Mouse (Mus musculus) liver, embryonic 13.5 days (tissue): ENCODE results near the gene Lmna. TPM values are rescaled to one million over a fixed set of nuclear protein-coding genes. Genes with fewer than 3 reads are reported as not detected.
A peak's percentile ranks its signal among the peaks of the same experiment; 100 is the strongest.

ENCODE experiments used
- ATAC-seq: fragments of 200-750 bp; cut with Nextera tagmentation; 2 replicates; pipeline ENCODE4 v1.8.0; 2017; ENCODE audit warnings: low read depth, mild to moderate bottlenecking, moderate number of reproducible peaks, moderate library complexity
- DNase-seq: peaks from one replicate; pipeline ENCODE4 v3.0.0; 2022
- H3K27ac ChIP-seq: fragments of 300-500 bp; sonication (generic); 2 replicates; pipeline ENCODE4 v1.5.1; 2015; ENCODE audit warnings: moderate library complexity, mild to moderate bottlenecking, inconsistent platforms
- H3K27me3 ChIP-seq: fragments of 300-500 bp; sonication (generic); 2 replicates; pipeline ENCODE4 v1.6.1; 2015; ENCODE audit warnings: mild to moderate bottlenecking, inconsistent platforms
- H3K36me3 ChIP-seq: fragments of 300-500 bp; sonication (generic); 2 replicates; pipeline ENCODE4 v1.6.1; 2015; ENCODE audit warnings: mild to moderate bottlenecking, inconsistent platforms
- H3K4me1 ChIP-seq: fragments of 300-500 bp; sonication (generic); replicated peaks from 2 replicates; pipeline ENCODE4 v1.6.1; 2015; ENCODE audit warnings: inconsistent platforms
- H3K4me2 ChIP-seq: fragments of 300-500 bp; sonication (generic); 2 replicates; pipeline ENCODE4 v1.6.1; 2015; ENCODE audit warnings: inconsistent platforms, mild to moderate bottlenecking, moderate library complexity
- H3K4me3 ChIP-seq: fragments of 300-500 bp; sonication (generic); replicated peaks from 2 replicates; pipeline ENCODE4 v1.5.1; 2015; ENCODE audit warnings: mild to moderate bottlenecking, inconsistent platforms
- H3K9ac ChIP-seq: fragments of 300-500 bp; sonication (generic); 2 replicates; pipeline ENCODE4 v1.6.1; 2015; ENCODE audit warnings: mild to moderate bottlenecking, inconsistent platforms
- H3K9me3 ChIP-seq: fragments of 300-500 bp; sonication (generic); replicated peaks from 2 replicates; pipeline ENCODE4 v1.6.1; 2016; ENCODE audit warnings: inconsistent platforms
- WGBS: fragments of 180-500 bp; shearing (Covaris S2); methylation state at CpG from one replicate; pipeline ENCODE4 v1.1.7; 2015; ENCODE audit not compliant: insufficient replicate concordance; 5-methylcytosine and 5-hydroxymethylcytosine counted together
- polyA plus RNA-seq: library from polyadenylated mRNA; unstranded; fragments of >200 nt; fragmentation: Nextera tagmentation; extraction: Ambion mirVana; gene quantifications from 2 replicates; pipeline ENCODE4 v1.2.1, GENCODE M21; 2015

The Lmna gene
- polyA plus RNA-seq, 1 experiment from 2014 or later: 165 TPM

- H3K9me3 ChIP-seq: no peaks in the 10 kb centered on the region
- no peak overlapping the region for H3K4me3 ChIP-seq
- peaks cover 49% of the 10 kb centered on the region for H3K36me3 ChIP-seq
- DNase-seq (no peak), ATAC-seq (no peak)
- 67% methylated on average over 5 of the region's 5 CpGs for WGBS
- H3K27me3 ChIP-seq: peaks cover 34% of the 10 kb centered on the region
- peaks cover 15% of the 10 kb centered on the region; the same call in 1 of the 2 replicates for H3K4me1 ChIP-seq
- no peak overlapping the region for H3K9ac ChIP-seq
- H3K27ac ChIP-seq: no peak overlapping the region
- no peak overlapping the region for H3K4me2 ChIP-seq
Measured at GRCm38 (mm10) chr3:88480679-88481078, 29.1 kb downstream of the Lmna start.

- Histone ChIP-seq H3K36me3 (peaks cover 40% of the 10 kb centered on the region), H3K27me3 (peaks cover 27% of the 10 kb centered on the region), H3K4me2 (no peak overlapping the region), H3K4me1 (peaks cover 12% of the 10 kb centered on the region; the same call in 1 of the 2 replicates), H3K4me3 (no peak overlapping the region), H3K9ac (no peak overlapping the region), H3K27ac (no peak overlapping the region), H3K9me3 (no peaks in the 10 kb centered on the region)
- DNase-seq (no peak), ATAC-seq (no peak)
- WGBS: 73% methylated on average over 4 of the region's 4 CpGs
Measured at GRCm38 (mm10) chr3:88479828-88480227, 29.9 kb downstream of the Lmna start.

DNA sequence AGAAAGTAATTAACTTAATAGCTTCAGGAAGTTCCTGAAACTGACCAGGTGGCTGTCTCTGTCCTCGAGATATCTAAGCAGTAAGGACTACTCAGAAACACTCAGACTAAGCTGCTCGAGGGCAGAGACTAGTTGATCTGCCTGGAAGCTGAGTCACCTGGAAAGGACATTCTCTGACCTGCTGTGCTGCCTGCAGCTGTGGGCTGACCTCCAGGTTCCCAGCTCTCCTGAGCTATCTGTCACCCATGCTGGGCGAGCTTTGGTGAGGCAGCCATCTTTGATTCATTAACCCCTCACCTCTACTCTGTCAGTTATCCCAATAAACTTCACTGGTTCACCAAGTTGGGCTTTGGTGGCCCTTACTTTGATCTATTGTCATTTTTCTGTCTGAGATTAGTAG lies 30.6 kb downstream of the Lmna start:
- 49% methylated on average over 3 of the region's 3 CpGs for WGBS
- H3K4me2 ChIP-seq: no peak overlapping the region
- no peak overlapping the region for H3K9ac ChIP-seq
- no peak for DNase-seq
- no peak for ATAC-seq
- H3K4me1 ChIP-seq: 0 out of 2 replicates have a peak, but pooled peaks cover 6% of the 10 kb centered on the region
- H3K9me3 ChIP-seq: no peaks in the 10 kb centered on the region
- H3K27ac ChIP-seq: no peak overlapping the region
- H3K4me3 ChIP-seq: no peak overlapping the region
- peaks cover 21% of the 10 kb centered on the region for H3K27me3 ChIP-seq
- peaks cover 34% of the 10 kb centered on the region for H3K36me3 ChIP-seq

- Histone ChIP-seq H3K4me3 (no peak overlapping the region), H3K4me1 (peaks cover 2% of the 10 kb centered on the region; the same call in 1 of the 2 replicates), H3K4me2 (no peak overlapping the region), H3K9ac (no peak overlapping the region), H3K27ac (no peak overlapping the region), H3K9me3 (no peaks in the 10 kb centered on the region), H3K36me3 (peaks cover 19% of the 10 kb centered on the region), H3K27me3 (peaks cover 17% of the 10 kb centered on the region)
- WGBS: 3% methylated on average over 8 of the region's 8 CpGs
- ATAC-seq (peak; percentile 77), DNase-seq (peak; percentile 66)
Measured at GRCm38 (mm10) chr3:88477735-88478134, 32.0 kb downstream of the Lmna start.

GRCm38 (mm10) chr3:88476403-88476802 lies 33.4 kb downstream of the Lmna start:
- H3K27ac ChIP-seq: no peak overlapping the region
- H3K36me3 ChIP-seq: peaks cover 8% of the 10 kb centered on the region
- no peak overlapping the region for H3K9ac ChIP-seq
- WGBS: 45% methylated on average over 6 of the region's 6 CpGs
- peaks cover 2% of the 10 kb centered on the region; the same call in 1 of the 2 replicates for H3K4me1 ChIP-seq
- H3K27me3 ChIP-seq: peaks cover 11% of the 10 kb centered on the region; the same call in 1 of the 2 replicates
- DNase-seq (no peak), ATAC-seq (peak; percentile 19; the same call in 1 of the 2 replicates)
- H3K4me3 ChIP-seq: no peak overlapping the region
- no peaks in the 10 kb centered on the region for H3K9me3 ChIP-seq
- no peak overlapping the region for H3K4me2 ChIP-seq

DNA sequence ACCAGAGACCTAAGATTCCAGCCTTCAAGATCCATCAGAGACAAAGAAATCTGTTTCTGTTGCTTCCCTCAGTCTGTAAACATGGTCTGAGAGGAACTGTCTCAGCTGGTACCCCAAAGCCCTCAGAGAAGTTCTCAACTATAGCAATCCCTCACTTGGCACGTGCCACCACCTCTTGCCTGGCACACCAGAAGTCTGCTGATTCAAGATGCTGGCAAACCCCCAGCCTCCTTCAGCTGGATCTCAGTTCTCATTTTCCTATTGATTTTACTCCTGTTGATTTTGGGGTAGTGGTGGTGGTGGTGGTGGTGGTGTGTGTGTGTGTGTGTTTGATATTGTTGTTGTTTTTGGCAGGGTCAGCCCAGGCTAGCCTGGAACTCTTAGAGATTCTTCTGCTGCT lies 36.2 kb downstream of the Lmna start:
- no peak for DNase-seq
- H3K9me3 ChIP-seq: no peaks in the 10 kb centered on the region
- H3K9ac ChIP-seq: no peak overlapping the region
- peaks cover 2% of the 10 kb centered on the region; the same call in 1 of the 2 replicates for H3K4me1 ChIP-seq
- peaks cover 8% of the 10 kb centered on the region for H3K27me3 ChIP-seq
- no peak overlapping the region for H3K27ac ChIP-seq
- H3K4me2 ChIP-seq: no peak overlapping the region
- H3K4me3 ChIP-seq: no peak overlapping the region
- 68% methylated on average over 1 of the region's 1 CpGs for WGBS
- H3K36me3 ChIP-seq: no peaks in the 10 kb centered on the region
- ATAC-seq: no peak

DNA sequence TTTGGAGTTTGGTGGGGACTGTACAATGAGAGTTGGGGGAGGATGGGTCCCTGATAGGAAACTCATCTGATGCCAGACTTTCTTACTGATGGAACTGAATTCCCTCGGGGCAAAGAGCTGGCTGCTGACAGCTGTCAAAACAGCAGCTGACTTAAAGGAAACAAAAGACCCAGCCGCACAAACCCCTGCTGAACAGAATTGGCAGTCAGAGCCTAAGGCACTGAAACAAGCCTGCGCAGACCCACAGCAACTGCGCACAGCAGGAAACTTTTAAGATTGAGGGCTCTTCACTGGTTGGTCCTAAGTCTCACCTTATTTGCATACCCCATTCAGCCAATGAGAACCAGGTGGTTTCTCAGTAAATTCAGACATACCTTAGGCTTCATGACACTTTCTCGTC lies 36.7 kb downstream of the Lmna start:
- DNase-seq (no peak), ATAC-seq (no peak)
- 41% methylated on average over 5 of the region's 5 CpGs for WGBS

DNA sequence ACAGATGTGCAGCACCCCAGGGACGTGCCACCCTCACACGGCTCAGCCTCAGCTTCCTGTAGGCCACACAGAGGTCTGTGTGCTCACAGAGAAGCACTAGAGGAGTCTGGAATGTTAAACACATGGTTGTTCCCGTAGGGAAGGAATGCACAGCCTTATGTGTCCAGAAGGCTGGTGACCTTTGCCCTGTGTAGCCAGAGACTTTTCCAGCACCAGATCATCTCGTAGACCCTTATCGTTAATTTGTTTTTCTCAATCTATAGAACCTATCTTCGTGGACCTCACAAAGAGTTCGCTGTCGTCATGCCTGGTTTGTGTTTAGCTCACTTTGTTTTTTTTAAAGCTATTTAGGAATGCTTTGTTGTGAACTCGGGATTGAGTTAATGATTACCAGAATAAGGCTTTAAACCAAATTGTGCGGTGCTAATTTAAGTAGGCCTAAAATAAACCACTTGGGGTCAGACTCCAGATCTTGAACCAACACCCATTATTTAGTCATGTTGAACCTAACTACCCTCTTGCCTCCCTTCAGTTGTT lies 38.7 kb downstream of the Lmna start:
- no peak overlapping the region for H3K9ac ChIP-seq
- WGBS: 65% methylated on average over 10 of the region's 10 CpGs
- H3K27me3 ChIP-seq: peaks cover 11% of the 10 kb centered on the region
- H3K9me3 ChIP-seq: no peaks in the 10 kb centered on the region
- no peaks in the 10 kb centered on the region for H3K36me3 ChIP-seq
- DNase-seq (no peak), ATAC-seq (peak; percentile 41; the same call in 1 of the 2 replicates)
- no peak overlapping the region for H3K4me2 ChIP-seq
- H3K27ac ChIP-seq: 0 out of 2 replicates have a peak overlapping the region, but pooled peaks have one; percentile 25
- peaks cover 4% of the 10 kb centered on the region for H3K4me1 ChIP-seq
- no peak overlapping the region for H3K4me3 ChIP-seq

More for the DNA sequence above, 36.7 kb downstream of the Lmna start:
- Histone ChIP-seq H3K9ac (no peak overlapping the region), H3K9me3 (no peaks in the 10 kb centered on the region), H3K4me1 (peaks cover 2% of the 10 kb centered on the region; the same call in 1 of the 2 replicates), H3K27me3 (peaks cover 11% of the 10 kb centered on the region), H3K4me2 (no peak overlapping the region), H3K4me3 (no peak overlapping the region), H3K36me3 (no peaks in the 10 kb centered on the region), H3K27ac (no peak overlapping the region)

GRCm38 (mm10) chr3:88469466-88469865 lies 40.3 kb downstream of the Lmna start:
- Histone ChIP-seq H3K27me3 (peaks cover 14% of the 10 kb centered on the region), H3K4me2 (no peak overlapping the region), H3K36me3 (no peaks in the 10 kb centered on the region), H3K9ac (no peak overlapping the region), H3K9me3 (no peaks in the 10 kb centered on the region), H3K27ac (no peak overlapping the region), H3K4me3 (no peak overlapping the region), H3K4me1 (peaks cover 9% of the 10 kb centered on the region)
- 68% methylated on average over 2 of the region's 2 CpGs for WGBS
- ATAC-seq (no peak), DNase-seq (no peak)

DNA sequence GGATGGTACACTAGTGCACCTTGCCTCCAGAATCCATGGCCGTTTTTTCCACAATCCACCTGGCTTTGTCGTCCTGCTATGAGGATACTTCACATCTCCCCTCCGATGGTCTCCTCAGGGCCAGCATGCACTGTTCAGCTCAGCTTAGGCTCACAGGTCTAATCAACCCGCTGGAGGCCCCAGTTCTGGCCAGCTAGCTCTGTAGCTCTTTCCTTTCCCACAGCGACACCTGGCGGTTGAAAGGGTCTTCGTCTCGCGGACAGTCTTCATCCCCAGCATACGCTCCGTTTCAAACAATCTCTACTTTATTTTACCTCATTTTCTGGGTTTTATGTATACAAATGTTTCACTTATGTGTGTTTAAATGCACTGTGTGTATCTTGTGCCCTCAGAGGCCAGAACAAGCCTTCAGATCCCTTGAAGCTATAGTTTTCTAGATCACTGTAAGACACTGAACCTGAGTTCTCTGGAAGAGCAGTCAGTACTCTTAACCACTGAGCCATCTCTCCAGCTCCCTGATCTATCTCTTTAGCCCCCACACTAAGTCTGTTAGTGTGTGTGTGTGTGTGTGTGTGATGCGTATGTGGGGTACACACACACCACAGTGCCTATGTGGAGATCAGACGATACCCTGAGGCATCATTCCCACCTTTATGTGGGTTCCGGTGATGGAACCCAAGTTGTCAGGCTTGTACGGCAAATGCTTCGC lies 42.5 kb downstream of the Lmna start:
- no peak overlapping the region for H3K4me2 ChIP-seq
- H3K9ac ChIP-seq: no peak overlapping the region
- H3K27me3 ChIP-seq: peaks cover 14% of the 10 kb centered on the region
- no peaks in the 10 kb centered on the region for H3K9me3 ChIP-seq
- ATAC-seq: peak; percentile 73
- WGBS: 25% methylated on average over 16 of the region's 16 CpGs
- H3K27ac ChIP-seq: no peak overlapping the region
- peak; percentile 69 for DNase-seq
- no peak overlapping the region for H3K4me3 ChIP-seq
- H3K36me3 ChIP-seq: no peaks in the 10 kb centered on the region
- peaks cover 12% of the 10 kb centered on the region for H3K4me1 ChIP-seq

DNA sequence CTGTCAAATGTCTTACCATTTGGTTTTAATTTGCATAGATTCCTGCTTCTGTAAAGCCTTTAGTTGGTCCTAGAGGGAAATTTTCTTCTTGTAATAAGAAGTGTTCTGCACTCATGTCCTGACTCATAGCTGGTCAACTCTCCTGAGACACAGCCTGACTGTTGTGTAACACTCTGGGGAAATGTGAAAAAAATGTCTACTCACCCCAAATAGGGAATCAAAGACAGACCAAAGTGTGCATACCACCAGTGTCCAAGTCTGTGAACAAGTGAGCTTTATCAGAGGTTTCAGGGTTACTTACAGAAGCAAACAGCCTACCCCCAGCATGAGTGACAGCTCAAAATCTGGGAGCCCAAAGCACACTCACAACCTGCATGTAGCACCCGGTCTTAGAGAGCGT lies 44.6 kb downstream of the Lmna start:
- Histone ChIP-seq H3K4me1 (peaks cover 12% of the 10 kb centered on the region), H3K27me3 (peaks cover 33% of the 10 kb centered on the region), H3K9ac (no peak overlapping the region), H3K36me3 (no peaks in the 10 kb centered on the region), H3K9me3 (no peaks in the 10 kb centered on the region), H3K4me2 (no peak overlapping the region), H3K4me3 (no peak overlapping the region), H3K27ac (no peak overlapping the region)
- DNase-seq (no peak), ATAC-seq (no peak)
- 50% methylated on average over 2 of the region's 2 CpGs for WGBS
